Mouse (Mus musculus): ENCODE measurements around the gene Wbp1. TPM values are rescaled to one million over a fixed set of nuclear protein-coding genes. Genes with fewer than 3 reads are reported as not detected.
A peak's percentile ranks its signal among the peaks of the same experiment; 100 is the strongest.

Gene Wbp1
- total and polyA plus RNA-seq, 3 experiments, result 19.3 to 27.5 (median 24.1) TPM

DNA sequence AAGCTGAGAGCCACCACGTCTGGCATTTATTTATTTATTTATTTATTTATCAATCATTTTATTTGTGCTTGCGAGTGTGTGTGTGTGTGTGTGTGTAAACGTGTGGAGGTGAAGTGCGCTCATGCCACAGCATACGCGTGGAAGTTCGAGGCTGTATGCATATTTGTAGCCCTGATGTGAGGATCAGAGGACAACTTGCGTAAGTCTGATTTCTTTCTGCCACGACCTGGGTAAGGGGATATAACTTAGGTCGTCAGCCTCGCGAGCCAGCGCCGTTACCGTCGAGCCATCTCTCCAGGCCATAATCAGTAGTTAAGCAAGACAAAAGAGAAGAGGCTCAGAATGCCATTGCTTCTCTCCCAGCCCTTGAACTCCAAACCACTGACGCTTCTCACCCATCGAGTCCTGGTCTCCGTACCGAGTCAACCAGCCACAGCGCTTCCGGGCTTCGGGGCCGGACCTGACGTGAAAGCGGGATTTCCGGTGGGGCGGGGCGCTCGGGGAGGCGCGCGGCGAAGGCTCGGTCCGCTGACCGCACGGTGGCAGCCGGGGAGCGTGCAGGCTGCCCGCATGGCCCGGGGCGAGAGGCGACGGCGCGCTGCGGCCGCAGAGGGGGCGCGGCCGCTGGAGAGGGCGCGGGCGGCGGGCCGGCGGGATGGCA lies 6.2 kb downstream of the Wbp1 start, which contains the start of gene Mogs (continued):
- peak; percentile 86; the same call in 1 of the 2 replicates for TF ChIP-seq POLR2AphosphoS2 (IDR thresholded peaks at IDR 0.05; ENCODE audit: low read depth, low read length)
- TF ChIP-seq SIN3A (IDR thresholded peaks at IDR 0.05; ENCODE audit: low read length), result peak; percentile 91
- no peak for TF ChIP-seq ZKSCAN1 (IDR thresholded peaks at IDR 0.05; ENCODE audit: borderline replicate concordance, low read depth, low read length)
- TF ChIP-seq RAD21 (IDR thresholded peaks at IDR 0.05; ENCODE audit: low read depth, low read length), result peak; percentile 58
- no peak for TF ChIP-seq UBTF (IDR thresholded peaks at IDR 0.05; ENCODE audit: low read depth, low read length)
- no peak for TF ChIP-seq USF2 (conservative IDR thresholded peaks at IDR 0.05; ENCODE audit: low read depth, low read length)
- peak; percentile 65; the same call in 1 of the 2 replicates for TF ChIP-seq MEF2A (IDR thresholded peaks at IDR 0.05; ENCODE audit: borderline replicate concordance, low read depth, low read length)
- TF ChIP-seq USF1 (IDR thresholded peaks at IDR 0.05; ENCODE audit: low read depth, low read length), result no peak
- TF ChIP-seq ZNF384 (IDR thresholded peaks at IDR 0.05; ENCODE audit: low read depth, low read length), result no peak
- TF ChIP-seq GABPA (IDR thresholded peaks at IDR 0.05; ENCODE audit: insufficient replicate concordance, low read depth, low read length), result no peak

DNA sequence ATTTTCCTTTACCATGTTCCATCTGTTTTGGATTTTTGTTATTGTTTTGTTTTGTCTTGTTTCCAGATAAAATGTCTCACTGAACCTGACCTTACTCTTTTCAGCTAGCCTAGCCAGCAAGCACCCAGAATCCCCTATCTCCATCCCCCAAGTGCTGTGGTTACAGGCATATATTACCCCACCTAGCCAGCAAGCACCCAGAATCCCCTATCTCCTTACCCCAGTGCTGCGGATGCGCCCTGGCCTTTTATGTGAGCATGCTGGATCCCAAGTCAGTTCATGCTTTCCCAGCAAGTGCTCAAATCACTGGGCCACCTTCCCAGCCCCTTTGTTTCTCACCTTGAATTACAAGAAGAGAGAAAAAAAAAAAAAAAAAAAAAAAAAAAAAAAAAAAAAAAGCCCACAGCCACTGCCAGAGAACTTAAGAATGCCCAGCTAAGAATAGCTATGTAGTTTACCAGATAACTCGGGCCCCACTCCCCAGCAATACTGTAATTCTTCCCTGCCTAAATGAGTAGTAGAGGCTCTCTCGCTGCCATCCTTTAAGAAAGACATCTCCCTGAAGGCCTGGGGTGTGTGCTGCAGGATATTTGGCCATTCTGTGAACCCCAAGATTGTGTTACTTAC lies 9.7 kb downstream of the Wbp1 start:
- no peak for TF ChIP-seq CHD2 (IDR thresholded peaks at IDR 0.05; ENCODE audit: low read length)
- no peak for TF ChIP-seq POLR2AphosphoS2 (IDR thresholded peaks at IDR 0.05; ENCODE audit: low read depth, low read length)
- no peak for TF ChIP-seq TBP (conservative IDR thresholded peaks at IDR 0.05; ENCODE audit: low read depth, low read length)
- TF ChIP-seq ZNF384 (IDR thresholded peaks at IDR 0.05; ENCODE audit: low read depth, low read length), result peak; percentile 59; the same call in 1 of the 2 replicates
- TF ChIP-seq USF2 (conservative IDR thresholded peaks at IDR 0.05; ENCODE audit: low read depth, low read length), result no peak
- H3K4me3 ChIP-seq (replicated peaks in 1 of 3; ENCODE audit: low read depth in 2 of 3, low read length in 2 of 3, poor library complexity in 1 of 3), result no peak overlapping the region
- peaks cover 9 to 36% of the 10 kb centered on the region in 2 experiments for H3K36me3 ChIP-seq (replicated peaks in 1 of 2; ENCODE audit: control insufficient read depth in 1 of 2, insufficient read depth in 1 of 2, low read length in 1 of 2)
- no peak overlapping the region for H3K9ac ChIP-seq (ENCODE audit: insufficient read depth, low read depth)
- H3K4me2 ChIP-seq (ENCODE audit: insufficient read depth, low read depth, poor library complexity, severe bottlenecking), result no peak overlapping the region
- H3K27ac ChIP-seq (ENCODE audit: insufficient read depth, low read depth), result no peak overlapping the region
- H3K79me2 ChIP-seq (replicated peaks; ENCODE audit: control insufficient read depth, extremely low read depth, insufficient read depth, poor library complexity, severe bottlenecking), result peaks cover 34% of the 10 kb centered on the region
- in situ Hi-C loops (cut with MboI; ENCODE audit: low pct_ligation_motif_present, low pct_unique_long_range_greater_than_20kb, low sequenced_read_pairs), result no loop called here
- no peak for DNase-seq (ENCODE audit: extremely low read depth)
- H3K9me3 ChIP-seq (replicated peaks; ENCODE audit: low read length), result no peaks in the 10 kb centered on the region
- dilution Hi-C loops (cut with MboI; ENCODE audit: extremely low pct_ligation_motif_present, extremely low pct_unique_long_range_greater_than_20kb, low sequenced_read_pairs), result no loop called here
- H3K27me3 ChIP-seq (replicated peaks), result no peaks in the 10 kb centered on the region
- H3K4me1 ChIP-seq (ENCODE audit: control insufficient read depth in 1 of 2, insufficient read depth in 2 of 2), result peaks cover 14 to 53% of the 10 kb centered on the region in 2 experiments

- Histone ChIP-seq H3K79me2 (replicated peaks; ENCODE audit: control insufficient read depth, extremely low read depth, insufficient read depth, poor library complexity, severe bottlenecking) (peaks cover 15% of the 10 kb centered on the region), H3K9me3 (replicated peaks; ENCODE audit: low read length) (no peaks in the 10 kb centered on the region), H3K4me2 (ENCODE audit: insufficient read depth, low read depth, poor library complexity, severe bottlenecking) (peak within 1 kb of the TSS; percentile 80), H3K36me3 (replicated peaks in 1 of 2; ENCODE audit: control insufficient read depth in 1 of 2, insufficient read depth in 1 of 2, low read length in 1 of 2) (peaks cover 9 to 52% of the 10 kb centered on the region in 2 experiments), H3K4me3 (replicated peaks in 1 of 3; ENCODE audit: low read depth in 2 of 3, low read length in 2 of 3, poor library complexity in 1 of 3) (peak within 1 kb of the TSS; percentile 70 to 100 (median 99)), H3K27me3 (replicated peaks) (no peaks in the 10 kb centered on the region), H3K9ac (ENCODE audit: insufficient read depth, low read depth) (peak within 1 kb of the TSS; percentile 77), H3K4me1 (ENCODE audit: control insufficient read depth in 1 of 2, insufficient read depth in 2 of 2) (peaks cover 8 to 40% of the 10 kb centered on the region in 2 experiments), H3K27ac (ENCODE audit: insufficient read depth, low read depth) (peak within 1 kb of the TSS; percentile 83)
- in situ Hi-C loops (cut with MboI; ENCODE audit: low pct_ligation_motif_present, low pct_unique_long_range_greater_than_20kb, low sequenced_read_pairs) (no loop called here), dilution Hi-C loops (cut with MboI; ENCODE audit: extremely low pct_ligation_motif_present, extremely low pct_unique_long_range_greater_than_20kb, low sequenced_read_pairs) (no loop called here)
- DNase-seq (ENCODE audit: extremely low read depth), result peak; percentile 63
- no peak for TF ChIP-seq RCOR1 (conservative IDR thresholded peaks at IDR 0.05; ENCODE audit: low read depth, low read length)
- TF ChIP-seq NRF1 (IDR thresholded peaks at IDR 0.05; ENCODE audit: low read depth, low read length), result peak; percentile 51; the same call in 1 of the 2 replicates
- no peak for TF ChIP-seq RAD21 (IDR thresholded peaks at IDR 0.05; ENCODE audit: low read depth, low read length)
- TF ChIP-seq ZC3H11A (IDR thresholded peaks at IDR 0.05; ENCODE audit: low read depth, low read length), result no peak
- TF ChIP-seq MXI1 (IDR thresholded peaks at IDR 0.05; ENCODE audit: low read depth, low read length), result peak; percentile 74; the same call in 1 of the 2 replicates
- TF ChIP-seq JUN (IDR thresholded peaks at IDR 0.05; ENCODE audit: insufficient read depth, low read depth, low read length), result no peak
- peak; percentile 80 for TF ChIP-seq ELF1 (IDR thresholded peaks at IDR 0.05; ENCODE audit: low read depth, low read length)
- TF ChIP-seq JUND (conservative IDR thresholded peaks at IDR 0.05; ENCODE audit: low read depth, low read length), result no peak
- TF ChIP-seq USF1 (IDR thresholded peaks at IDR 0.05; ENCODE audit: low read depth, low read length), result no peak
- peak; percentile 45 for TF ChIP-seq IRF4 (IDR thresholded peaks at IDR 0.05; ENCODE audit: low read depth, low read length)
- no peak for TF ChIP-seq ZNF384 (IDR thresholded peaks at IDR 0.05; ENCODE audit: low read depth, low read length)
- no peak for TF ChIP-seq MYC (IDR thresholded peaks at IDR 0.05; ENCODE audit: low read depth, low read length)
- no peak for TF ChIP-seq CTCF (conservative IDR thresholded peaks at IDR 0.05 in 1 of 2, IDR thresholded peaks at IDR 0.05 in 1 of 2; ENCODE audit: low read depth in 2 of 2, low read length in 2 of 2)
- TF ChIP-seq UBTF (IDR thresholded peaks at IDR 0.05; ENCODE audit: low read depth, low read length), result 0 out of 2 replicates have a peak, but pooled peaks have one; percentile 63
- TF ChIP-seq SIN3A (IDR thresholded peaks at IDR 0.05; ENCODE audit: low read length), result peak; percentile 73
- peak; percentile 70; the same call in 1 of the 2 replicates for TF ChIP-seq ZMIZ1 (IDR thresholded peaks at IDR 0.05; ENCODE audit: low read depth, low read length)
Measured at GRCm38 (mm10) chr6:83108762-83109668, 12.3 kb downstream of the Wbp1 start, which contains the start of gene Mrpl53. Gene Mrpl53 (plus strand): TSS chr6:83109040.
